Mouse (Mus musculus) embryo, embryonic 11 days (tissue): ENCODE data around the gene Sdsl.

Experiments used
- DNase-seq: peaks from one replicate; pipeline ENCODE4 v3.0.0-alpha.2; 2015

Sdsl gene

DNA sequence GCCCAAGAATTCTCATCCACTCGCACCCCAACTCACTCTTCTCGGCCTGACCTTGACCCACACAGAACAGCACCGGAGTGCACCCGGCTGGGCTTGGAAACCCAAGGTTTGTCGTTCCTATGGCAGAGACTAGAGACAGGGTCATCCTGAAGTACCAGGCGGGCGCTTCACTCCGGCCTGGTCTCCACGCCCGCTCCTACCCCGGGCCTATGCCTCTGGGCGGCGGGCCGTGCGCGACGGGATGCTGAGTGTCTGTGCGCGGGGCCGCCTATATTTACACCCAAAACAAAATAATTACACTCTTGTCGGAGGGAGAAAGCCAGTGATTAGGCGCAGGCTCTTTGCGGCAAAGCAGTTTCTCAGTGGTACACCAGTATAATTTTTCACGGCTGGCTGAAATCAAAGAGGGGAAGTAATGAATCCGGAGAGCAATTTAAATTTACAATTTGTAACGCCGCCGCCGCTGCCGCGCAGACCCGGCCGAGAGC, 45.1 kb downstream of the Sdsl start:
- peak; percentile 52 for DNase-seq

DNA sequence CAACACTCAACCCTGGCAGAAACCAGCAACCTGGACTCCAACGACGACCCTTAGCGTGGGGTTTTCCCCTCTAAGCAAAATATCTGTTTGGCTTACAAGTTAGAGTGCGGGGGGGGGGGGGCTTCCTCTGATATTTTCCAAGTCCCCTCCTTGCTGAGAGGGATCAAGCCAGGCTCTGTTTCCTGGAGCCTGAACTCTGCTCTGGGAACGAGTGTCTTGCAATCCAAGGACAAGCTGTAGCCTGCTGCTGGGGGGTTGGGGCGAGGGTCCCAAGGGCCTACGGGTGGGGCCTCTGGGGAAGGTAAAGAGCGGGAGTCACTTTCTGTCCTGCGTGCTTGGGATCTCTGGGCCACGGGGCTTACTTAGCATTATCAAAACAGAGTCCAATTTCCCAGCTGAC, 46.0 kb downstream of the Sdsl start:
- DNase-seq: no peak

- no peak for DNase-seq
These were observed 46.9 kb downstream of the Sdsl start for GRCm38 (mm10) chr5:120425711-120426110.

- DNase-seq: no peak
These were observed 48.0 kb downstream of the Sdsl start for GRCm38 (mm10) chr5:120424657-120425056.

GRCm38 (mm10) chr5:120424039-120424438, 48.6 kb downstream of the Sdsl start:
- DNase-seq: peak; percentile 92

GRCm38 (mm10) chr5:120420106-120420505, 52.5 kb downstream of the Sdsl start:
- DNase-seq: no peak

GRCm38 (mm10) chr5:120413436-120413835, 59.2 kb downstream of the Sdsl start:
- no peak for DNase-seq

DNA sequence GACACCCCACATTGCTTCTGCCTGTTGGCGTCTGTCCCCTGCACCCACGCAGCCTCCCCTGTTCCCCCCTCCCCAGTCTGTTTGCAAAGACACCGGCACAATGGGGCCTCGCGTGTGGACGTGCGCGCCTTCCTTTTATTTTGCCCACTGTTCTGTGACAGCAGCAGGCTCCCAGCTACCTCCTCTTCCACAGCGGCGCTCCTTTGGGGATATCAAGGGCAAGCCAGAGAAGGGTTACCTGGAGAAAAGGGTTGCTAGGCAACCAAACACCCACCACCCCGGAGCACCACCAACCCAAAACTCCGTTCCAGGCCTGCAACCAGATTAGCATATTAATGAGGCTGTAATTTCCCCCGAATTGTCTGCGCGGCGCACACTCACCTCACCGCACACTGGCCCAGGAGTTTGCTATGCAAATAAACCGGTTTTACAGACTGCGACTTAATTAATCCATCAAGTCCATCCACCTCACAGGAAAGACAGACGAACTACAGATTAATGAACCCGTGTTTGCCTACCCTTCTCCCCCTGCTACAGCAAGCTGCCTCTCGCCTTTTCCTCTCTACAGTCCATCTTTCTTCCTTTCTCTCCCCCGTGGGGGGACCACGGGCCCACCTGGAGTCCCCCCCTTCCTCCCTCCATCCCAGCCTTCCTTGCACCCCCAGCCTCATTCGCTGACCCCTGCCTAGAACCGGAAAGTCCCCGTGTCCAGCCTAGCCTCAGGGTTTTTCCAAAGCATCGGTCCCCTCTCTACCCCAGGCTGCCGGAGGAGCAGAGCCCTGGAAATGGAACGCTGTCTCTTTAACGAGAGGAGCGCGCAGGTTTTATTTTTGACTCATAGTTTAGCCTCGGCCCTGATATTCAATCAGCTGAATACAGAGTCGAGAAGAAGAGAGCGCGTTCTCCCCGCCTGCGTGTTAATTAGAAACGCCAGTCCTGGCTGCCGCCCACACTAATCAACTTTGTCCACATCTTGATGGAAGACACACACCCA, 62.9 kb downstream of the Sdsl start:
- peak; percentile 46 for DNase-seq

GRCm38 (mm10) chr5:120408933-120409332, 63.7 kb downstream of the Sdsl start:
- no peak for DNase-seq
